Mouse (Mus musculus) bone marrow macrophage, adult 2 months (primary cell): ENCODE measurements around the gene Anks6.

Source experiments
- CTCF ChIP-seq: IDR thresholded peaks from 2 replicates; pipeline ENCODE4 v1.5.1; 2012; ENCODE audit warnings: low read depth, mild to moderate bottlenecking, low read length, moderate library complexity
- POLR2A ChIP-seq: IDR thresholded peaks from 2 replicates; pipeline ENCODE4 v1.6.1; 2012; ENCODE audit warnings: mild to moderate bottlenecking, low read depth, low read length, borderline replicate concordance

GRCm38 (mm10) chr4:47000626-47001395 is 56.4 kb downstream of the Anks6 start:
- TF ChIP-seq CTCF (no peak), POLR2A (no peak)
